In the genomic region with DNA sequence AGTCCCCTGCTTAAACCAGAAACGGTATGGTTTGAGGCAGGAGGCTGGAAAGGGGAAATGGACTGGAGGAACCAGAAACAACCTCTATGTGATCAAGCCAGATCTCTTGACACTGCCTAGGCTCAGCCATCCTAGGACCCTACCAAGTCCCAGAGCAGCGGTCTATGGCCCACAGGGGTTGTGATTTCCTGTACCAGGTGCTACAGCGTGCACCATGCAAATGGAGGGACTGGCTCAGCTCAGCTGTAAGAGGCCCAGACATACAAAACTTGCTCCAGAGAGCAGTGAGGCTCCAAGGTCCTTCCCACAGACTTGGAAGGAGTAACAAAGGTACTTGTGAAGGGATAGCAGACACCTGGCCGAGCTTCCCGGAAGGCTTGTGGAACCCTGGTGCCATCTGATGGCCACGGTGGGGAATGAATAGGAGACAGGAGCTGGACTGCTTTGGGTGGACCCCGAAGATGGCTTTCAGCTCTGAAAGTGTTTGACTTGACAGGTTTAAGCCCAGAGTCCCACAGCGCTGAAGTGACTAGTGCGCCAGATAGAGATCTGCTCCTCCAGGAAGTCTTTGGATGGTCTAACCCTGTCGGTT, we compare ENCODE assay signal across 7 mouse cellular contexts.
A peak's percentile ranks its signal among the peaks of the same experiment; 100 is the strongest.
DNase-seq lines count a peak whose midpoint lies in the region; ATAC-seq and TF ChIP-seq lines count a peak whose summit lies in the region.

No protein-coding gene starts in this region.

- H3K4me2 ChIP-seq in embryonic facial prominence, embryonic 14.5 days (ENCODE audit: low read depth, low read length), result no peak overlapping the region
- no peak overlapping the region for H3K4me2 ChIP-seq in limb, embryonic 14.5 days (replicated peaks; ENCODE audit: low read depth, low read length, severe bottlenecking)

- 48% methylated on average over 10 of the region's 10 CpGs for WGBS in embryonic facial prominence, embryonic 14.5 days
- 56% methylated on average over 10 of the region's 10 CpGs for WGBS in limb, embryonic 14.5 days
- 57% methylated on average over 10 of the region's 10 CpGs for WGBS in olfactory bulb, adult 2 months

- DNase-seq in R1 (ENCODE audit: low read depth, low spot score), result peak; percentile 47
- peak; percentile 57 for DNase-seq in embryonic facial prominence, embryonic 14.5 days (ENCODE audit: low spot score)
- peak; percentile 19 to 25 for DNase-seq in kidney, adult 8-10 months
- peak; percentile 32 for DNase-seq in limb, embryonic 14.5 days (ENCODE audit: low spot score)

- ATAC-seq in embryonic facial prominence, embryonic 14.5 days (ENCODE audit: low read depth), result peak; percentile 83
- ATAC-seq in limb, embryonic 14.5 days (ENCODE audit: low FRiP score, low read depth), result no peak
- no peak for ATAC-seq in megakaryocyte progenitor cell, adult 5-6 weeks (replicated peaks; ENCODE audit: poor library complexity)

- TF ChIP-seq POLR2A in ES-Bruce4 (IDR thresholded peaks at IDR 0.05; ENCODE audit: insufficient read depth, low read length), result no peak
- TF ChIP-seq POLR2A in limb, embryonic 14.5 days (IDR thresholded peaks at IDR 0.05; ENCODE audit: borderline replicate concordance, extremely low read depth, insufficient read depth, insufficient read length), result no peak
- no peak for TF ChIP-seq POLR2A in olfactory bulb, adult 2 months (IDR thresholded peaks at IDR 0.05; ENCODE audit: insufficient read depth, low read depth, low read length)

- no peak overlapping the region for H3K27ac ChIP-seq in ES-Bruce4 (ENCODE audit: insufficient read depth, low read length)
- no peak overlapping the region for H3K27ac ChIP-seq in embryonic facial prominence, embryonic 14.5 days (replicated peaks; ENCODE audit: low read depth, low read length)
- H3K27ac ChIP-seq in limb, embryonic 14.5 days (replicated peaks; ENCODE audit: low read depth, low read length), result no peak overlapping the region
- no peak overlapping the region for H3K27ac ChIP-seq in olfactory bulb, adult 2 months (ENCODE audit: insufficient read depth, low read depth, low read length)

- H3K9me3 ChIP-seq in ES-Bruce4 (replicated peaks; ENCODE audit: control insufficient read depth, insufficient read depth, low read length, poor library complexity, severe bottlenecking), result peaks cover 4% of the 10 kb centered on the region; the same call in 1 of the 2 replicates
- 0 out of 2 replicates have a peak, but pooled peaks cover 3% of the 10 kb centered on the region for H3K9me3 ChIP-seq in embryonic facial prominence, embryonic 14.5 days (ENCODE audit: control insufficient read depth, low read length)
- H3K9me3 ChIP-seq in limb, embryonic 14.5 days (ENCODE audit: control insufficient read depth, low read length), result no peaks in the 10 kb centered on the region

- TF ChIP-seq EP300 in ES-Bruce4 (IDR thresholded peaks at IDR 0.05; ENCODE audit: insufficient read depth, low read depth, low read length), result no peak

- H3K36me3 ChIP-seq in ES-Bruce4 (ENCODE audit: control insufficient read depth, insufficient read depth, low read length, poor library complexity, severe bottlenecking), result no peaks in the 10 kb centered on the region
- no peaks in the 10 kb centered on the region for H3K36me3 ChIP-seq in embryonic facial prominence, embryonic 14.5 days (ENCODE audit: control insufficient read depth, insufficient read depth, low read length)
- H3K36me3 ChIP-seq in limb, embryonic 14.5 days (ENCODE audit: control insufficient read depth, insufficient read depth, low read length), result no peaks in the 10 kb centered on the region

- H3K4me1 ChIP-seq in ES-Bruce4 (ENCODE audit: control insufficient read depth, insufficient read depth, low read length), result no peaks in the 10 kb centered on the region
- no peaks in the 10 kb centered on the region for H3K4me1 ChIP-seq in embryonic facial prominence, embryonic 14.5 days (ENCODE audit: control insufficient read depth, insufficient read depth, low read length)
- no peaks in the 10 kb centered on the region for H3K4me1 ChIP-seq in limb, embryonic 14.5 days (ENCODE audit: control insufficient read depth, insufficient read depth, low read length)
- no peaks in the 10 kb centered on the region for H3K4me1 ChIP-seq in olfactory bulb, adult 2 months (ENCODE audit: control insufficient read depth, insufficient read depth, low read length)

- H3K9ac ChIP-seq in ES-Bruce4 (ENCODE audit: low read depth, poor library complexity, severe bottlenecking), result no peak overlapping the region
- H3K9ac ChIP-seq in embryonic facial prominence, embryonic 14.5 days (ENCODE audit: low read depth, low read length), result no peak overlapping the region
- H3K9ac ChIP-seq in limb, embryonic 14.5 days (ENCODE audit: low read depth, low read length, severe bottlenecking), result no peak overlapping the region

- peak; percentile 75 for TF ChIP-seq CTCF in ES-Bruce4 (IDR thresholded peaks at IDR 0.05; ENCODE audit: low read depth, low read length)
- TF ChIP-seq CTCF in olfactory bulb, adult 2 months (IDR thresholded peaks at IDR 0.05; ENCODE audit: insufficient read depth, low read depth, low read length), result peak; percentile 60

- no peak overlapping the region for H3K4me3 ChIP-seq in ES-Bruce4 (ENCODE audit: low read depth, low read length)
- H3K4me3 ChIP-seq in embryonic facial prominence, embryonic 14.5 days (ENCODE audit: low read depth, low read length), result no peak overlapping the region
- no peak overlapping the region for H3K4me3 ChIP-seq in limb, embryonic 14.5 days (replicated peaks; ENCODE audit: low read length)
- no peak overlapping the region for H3K4me3 ChIP-seq in olfactory bulb, adult 2 months (ENCODE audit: insufficient read depth, low read depth, low read length)

- H3K27me3 ChIP-seq in ES-Bruce4 (ENCODE audit: control insufficient read depth, insufficient read depth, low read length, poor library complexity, severe bottlenecking), result no peaks in the 10 kb centered on the region
- no peaks in the 10 kb centered on the region for H3K27me3 ChIP-seq in embryonic facial prominence, embryonic 14.5 days (replicated peaks; ENCODE audit: control insufficient read depth, insufficient read depth, low read length)
- H3K27me3 ChIP-seq in limb, embryonic 14.5 days (ENCODE audit: control insufficient read depth, insufficient read depth, low read length), result no peaks in the 10 kb centered on the region
